Mouse (Mus musculus) kidney, adult 11 months (tissue): ENCODE results near the gene Adam12.

ENCODE experiments used
- DNase-seq: peaks from one replicate; pipeline ENCODE4 v3.0.0; 2022

The Adam12 gene

GRCm38 (mm10) chr7:133988356-133988755, 243.6 kb downstream of the Adam12 start:
- peak; percentile 51 for DNase-seq

GRCm38 (mm10) chr7:133986201-133986600, 245.7 kb downstream of the Adam12 start:
- no peak for DNase-seq

GRCm38 (mm10) chr7:133985648-133986047, 246.3 kb downstream of the Adam12 start:
- DNase-seq: no peak

GRCm38 (mm10) chr7:133976388-133977122, 255.4 kb downstream of the Adam12 start:
- DNase-seq: no peak

GRCm38 (mm10) chr7:133971086-133971485, 260.9 kb downstream of the Adam12 start:
- no peak for DNase-seq

GRCm38 (mm10) chr7:133970407-133970806, 261.5 kb downstream of the Adam12 start:
- DNase-seq: peak; percentile 30

- no peak for DNase-seq
These were observed 264.0 kb downstream of the Adam12 start for GRCm38 (mm10) chr7:133967906-133968305.

GRCm38 (mm10) chr7:133963501-133963900, 268.4 kb downstream of the Adam12 start:
- DNase-seq: no peak

- DNase-seq: no peak
These were observed 272.7 kb downstream of the Adam12 start for GRCm38 (mm10) chr7:133959200-133959599.

GRCm38 (mm10) chr7:133957873-133958272, 274.1 kb downstream of the Adam12 start:
- no peak for DNase-seq

GRCm38 (mm10) chr7:133954111-133955091, 277.5 kb downstream of the Adam12 start:
- DNase-seq: no peak

GRCm38 (mm10) chr7:133951777-133952545, 280.0 kb downstream of the Adam12 start:
- no peak for DNase-seq

- no peak for DNase-seq
These were observed 284.6 kb downstream of the Adam12 start for GRCm38 (mm10) chr7:133947360-133947759.

GRCm38 (mm10) chr7:133946757-133947345, 285.1 kb downstream of the Adam12 start:
- DNase-seq: no peak

- no peak for DNase-seq
These were observed 285.8 kb downstream of the Adam12 start for GRCm38 (mm10) chr7:133946113-133946512.

- no peak for DNase-seq
These were observed 291.5 kb downstream of the Adam12 start for GRCm38 (mm10) chr7:133940405-133940804.

GRCm38 (mm10) chr7:133937473-133937872, 294.5 kb downstream of the Adam12 start:
- DNase-seq: no peak

GRCm38 (mm10) chr7:133936377-133936776, 295.6 kb downstream of the Adam12 start:
- no peak for DNase-seq

- DNase-seq: no peak
These were observed 298.6 kb downstream of the Adam12 start for GRCm38 (mm10) chr7:133933378-133933777.

GRCm38 (mm10) chr7:133931481-133931880, 300.5 kb downstream of the Adam12 start:
- DNase-seq: peak; percentile 55

- DNase-seq: no peak
These were observed 303.0 kb downstream of the Adam12 start for GRCm38 (mm10) chr7:133928981-133929380.

GRCm38 (mm10) chr7:133925771-133926170, 306.2 kb downstream of the Adam12 start:
- no peak for DNase-seq

GRCm38 (mm10) chr7:133923994-133924393, 308.0 kb downstream of the Adam12 start:
- DNase-seq: no peak
